In genomic region chr6:100527972-100528371, GRCm38 (mm10) we compare ENCODE assay signal across 8 mouse cellular contexts.
DNase-seq lines count a peak whose midpoint lies in the region.

No protein-coding gene starts in this region.

- peak; percentile 31 for DNase-seq in adrenal gland, postnatal 10 days
- DNase-seq in adrenal gland, adult 18-20 months (ENCODE audit: low spot score in 2 of 2): no peak
- DNase-seq in kidney, postnatal 10 days: peak; percentile 34
- no peak for DNase-seq in kidney, postnatal 14 days
- peak; percentile 24 to 38 for DNase-seq in B cell, adult 2 months
- DNase-seq in kidney, postnatal 4 days: peak; percentile 31 to 43
- no peak for DNase-seq in gastrocnemius, postnatal 10 days
- DNase-seq in gastrocnemius, adult 8-10 months (ENCODE audit: low spot score in 2 of 2): no peak

Comparison
In these comparisons a context has a peak if more than half of its experiments do, and no peak if none do; other contexts are left out.
1. DNase-seq: peak in adrenal gland, postnatal 10 days (single experiment), kidney, postnatal 10 days (single experiment), B cell, adult 2 months (2 of 2) and kidney, postnatal 4 days (2 of 2); none in adrenal gland, adult 18-20 months (0 of 2), kidney, postnatal 14 days (single experiment), gastrocnemius, postnatal 10 days (single experiment) and gastrocnemius, adult 8-10 months (0 of 2).